Mouse (Mus musculus) olfactory bulb, adult 2 months (tissue): ENCODE measurements at regions not wholly inside any gene's neighbourhood (a gene's known extent, or its start where the extent isn't known, plus 50 kb on each side); places are given as distances from the start of the nearest gene placed in this dataset.

ENCODE experiments used
- CTCF ChIP-seq: fragments of 200-500 bp; IDR thresholded peaks from 2 replicates; pipeline ENCODE4 v1.5.1; 2012; ENCODE audit warnings: low read depth, mild to moderate bottlenecking, low read length, moderate library complexity; ENCODE audit not compliant: insufficient read depth
- POLR2A ChIP-seq: fragments of 200-500 bp; IDR thresholded peaks from 2 replicates; pipeline ENCODE4 v1.6.1; 2012; ENCODE audit warnings: mild to moderate bottlenecking, low read depth, low read length, moderate library complexity; ENCODE audit not compliant: insufficient read depth

- TF ChIP-seq CTCF (no peak), POLR2A (no peak)
Observed at GRCm38 (mm10) chr17:4113021-4113420, 417.0 kb upstream of the Nox3 start.
